Mouse (Mus musculus) hindbrain, embryonic 12.5 days (tissue): ENCODE measurements at regions not wholly inside any gene's neighbourhood (a gene's known extent, or its start where the extent isn't known, plus 50 kb on each side); places are given as distances from the start of the nearest gene placed in this dataset.

Experiments used
- ATAC-seq: fragments of 200-750 bp; cut with Nextera tagmentation; 2 replicates; pipeline ENCODE4 v1.8.0; 2017; ENCODE audit warnings: moderate TSS enrichment; ENCODE audit not compliant: low FRiP score
- H3K27ac ChIP-seq: fragments of 300-500 bp; sonication (generic); 2 replicates; pipeline ENCODE4 v1.5.1; 2016; ENCODE audit warnings: mild to moderate bottlenecking
- H3K27me3 ChIP-seq: fragments of 300-500 bp; sonication (generic); 2 replicates; pipeline ENCODE4 v1.6.1; 2016; ENCODE audit warnings: mild to moderate bottlenecking
- H3K36me3 ChIP-seq: fragments of 300-500 bp; sonication (generic); 2 replicates; pipeline ENCODE4 v1.6.1; 2016; ENCODE audit warnings: mild to moderate bottlenecking
- H3K4me1 ChIP-seq: fragments of 300-500 bp; sonication (generic); 2 replicates; pipeline ENCODE4 v1.6.1; 2016
- H3K4me2 ChIP-seq: fragments of 300-500 bp; sonication (generic); replicated peaks from 2 replicates; pipeline ENCODE4 v1.6.1; 2016; ENCODE audit warnings: mild to moderate bottlenecking
- H3K4me3 ChIP-seq: fragments of 300-500 bp; sonication (generic); 2 replicates; pipeline ENCODE4 v1.5.1; 2016; ENCODE audit warnings: mild to moderate bottlenecking
- H3K9ac ChIP-seq: fragments of 300-500 bp; sonication (generic); 2 replicates; pipeline ENCODE4 v1.6.1; 2016; ENCODE audit warnings: mild to moderate bottlenecking, moderate library complexity
- H3K9me3 ChIP-seq: fragments of 300-500 bp; sonication (generic); replicated peaks from 2 replicates; pipeline ENCODE4 v1.6.1; 2016; ENCODE audit warnings: mild to moderate bottlenecking
- WGBS: fragments of 180-500 bp; shearing (Covaris S2); methylation state at CpG from one replicate; pipeline ENCODE4 v1.1.7; 2016; 5-methylcytosine and 5-hydroxymethylcytosine counted together

DNA sequence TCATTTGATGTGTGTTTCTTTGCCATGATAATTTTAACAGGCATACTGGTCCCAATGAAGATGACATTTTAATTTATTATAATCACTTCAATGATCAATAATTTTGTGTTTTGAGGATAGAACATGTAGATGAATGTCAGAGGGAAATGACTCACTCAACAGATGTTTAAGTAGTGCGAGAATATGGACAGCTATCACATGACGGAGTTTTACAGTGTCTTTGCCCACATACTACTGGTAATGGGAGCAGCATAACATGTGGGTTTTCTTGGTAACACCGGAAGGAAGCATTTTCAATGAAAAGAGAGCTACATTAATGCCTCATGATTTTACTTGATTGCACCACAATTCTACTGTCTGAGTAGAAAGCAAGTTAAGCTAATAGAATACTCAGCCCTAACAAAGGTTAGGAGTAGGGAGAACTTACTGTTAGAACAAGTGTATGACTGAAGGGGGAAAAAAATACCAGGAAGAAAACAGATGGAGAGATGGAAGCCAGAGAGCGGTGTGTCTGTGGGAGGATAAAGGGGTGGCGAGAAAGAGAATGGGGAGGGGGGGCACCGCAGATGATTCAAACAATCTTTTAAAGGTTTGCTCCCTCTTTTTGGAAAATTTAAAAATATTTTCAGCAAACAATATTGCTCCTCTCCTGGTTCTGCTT is 142.0 kb upstream of the Dph6 start:
- no peak overlapping the region for H3K4me3 ChIP-seq
- no peak for ATAC-seq
- WGBS, result 88% methylated on average over 6 of the region's 6 CpGs
- H3K27ac ChIP-seq, result no peak overlapping the region
- no peak overlapping the region for H3K9ac ChIP-seq
- H3K4me2 ChIP-seq, result no peak overlapping the region
- H3K27me3 ChIP-seq, result no peaks in the 10 kb centered on the region
- H3K36me3 ChIP-seq, result no peaks in the 10 kb centered on the region
- 0 out of 2 replicates have a peak, but pooled peaks cover 3% of the 10 kb centered on the region for H3K4me1 ChIP-seq
- no peaks in the 10 kb centered on the region for H3K9me3 ChIP-seq

DNA sequence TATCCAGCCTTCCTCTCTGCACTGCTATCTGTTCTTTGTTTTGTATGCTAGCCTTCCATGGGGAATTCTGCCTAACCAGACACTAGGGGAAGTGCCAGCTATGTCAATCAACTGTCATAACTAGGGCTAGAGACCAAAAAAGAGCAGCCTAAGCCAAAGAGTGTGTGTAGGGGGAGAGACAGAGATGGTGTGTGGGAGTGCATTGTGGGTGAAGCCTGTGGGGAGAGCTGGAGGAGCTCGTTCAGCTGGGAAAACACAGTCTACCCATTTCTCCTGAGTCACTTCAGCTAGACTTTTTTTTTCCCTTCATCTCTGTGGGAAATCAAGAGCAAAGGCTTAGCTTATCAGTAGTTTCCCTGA is 142.5 kb upstream of the Dph6 start:
- H3K27me3 ChIP-seq, result no peaks in the 10 kb centered on the region
- no peak for ATAC-seq
- no peak overlapping the region for H3K9ac ChIP-seq
- 0 out of 2 replicates have a peak, but pooled peaks cover 3% of the 10 kb centered on the region for H3K4me1 ChIP-seq
- 30% methylated on average over 1 of the region's 1 CpGs for WGBS
- no peak overlapping the region for H3K27ac ChIP-seq
- no peaks in the 10 kb centered on the region for H3K9me3 ChIP-seq
- no peak overlapping the region for H3K4me3 ChIP-seq
- no peaks in the 10 kb centered on the region for H3K36me3 ChIP-seq
- no peak overlapping the region for H3K4me2 ChIP-seq

DNA sequence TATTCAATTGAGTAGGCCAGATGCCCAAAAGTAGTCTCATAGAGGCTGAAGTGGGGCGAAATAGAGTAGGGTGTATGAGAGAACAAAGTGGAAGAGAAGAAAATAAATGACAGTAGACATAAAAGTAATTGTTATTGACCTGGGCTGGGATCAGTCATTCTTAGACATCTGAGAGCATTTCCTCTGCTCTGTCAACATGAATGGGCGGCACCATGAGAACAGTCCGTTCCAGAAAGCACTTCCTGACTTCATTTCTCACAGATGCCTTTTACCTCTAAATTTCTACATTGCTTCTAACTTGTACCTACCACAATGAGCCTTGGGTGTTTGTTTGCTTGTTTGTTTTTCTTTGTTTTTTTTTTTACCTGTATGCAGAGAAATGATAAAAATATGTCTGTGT is 148.5 kb upstream of the Dph6 start:
- H3K4me3 ChIP-seq, result no peak overlapping the region
- H3K9me3 ChIP-seq, result no peaks in the 10 kb centered on the region
- H3K27ac ChIP-seq, result no peak overlapping the region
- H3K4me2 ChIP-seq, result no peak overlapping the region
- no peak overlapping the region for H3K9ac ChIP-seq
- ATAC-seq, result no peak
- H3K4me1 ChIP-seq, result no peaks in the 10 kb centered on the region
- no peaks in the 10 kb centered on the region for H3K36me3 ChIP-seq
- WGBS, result 85% methylated on average over 3 of the region's 3 CpGs
- no peaks in the 10 kb centered on the region for H3K27me3 ChIP-seq

DNA sequence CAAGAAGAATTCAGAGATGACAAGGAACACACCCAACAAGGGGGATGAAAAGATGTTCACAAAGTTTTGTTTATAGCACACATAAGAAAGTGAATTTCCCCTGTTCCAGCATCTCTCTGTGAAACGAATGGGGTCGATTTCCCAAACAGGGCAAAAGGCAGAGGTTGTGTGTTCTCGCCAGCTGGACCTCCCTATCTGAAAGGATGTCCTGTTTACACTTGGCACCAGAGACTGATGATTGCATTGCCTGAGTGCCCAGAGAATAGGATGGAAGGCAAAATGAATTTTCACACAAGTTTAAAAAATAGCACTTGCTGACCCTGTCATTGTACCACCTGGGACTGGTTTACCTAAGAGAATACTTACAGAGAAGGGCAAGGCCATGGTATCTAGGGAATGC is 149.2 kb upstream of the Dph6 start:
- 71% methylated on average over 3 of the region's 3 CpGs for WGBS
- H3K36me3 ChIP-seq, result no peaks in the 10 kb centered on the region
- no peaks in the 10 kb centered on the region for H3K9me3 ChIP-seq
- ATAC-seq, result no peak
- H3K27me3 ChIP-seq, result no peaks in the 10 kb centered on the region
- no peaks in the 10 kb centered on the region for H3K4me1 ChIP-seq
- no peak overlapping the region for H3K4me3 ChIP-seq
- no peak overlapping the region for H3K9ac ChIP-seq
- no peak overlapping the region for H3K4me2 ChIP-seq
- no peak overlapping the region for H3K27ac ChIP-seq

DNA sequence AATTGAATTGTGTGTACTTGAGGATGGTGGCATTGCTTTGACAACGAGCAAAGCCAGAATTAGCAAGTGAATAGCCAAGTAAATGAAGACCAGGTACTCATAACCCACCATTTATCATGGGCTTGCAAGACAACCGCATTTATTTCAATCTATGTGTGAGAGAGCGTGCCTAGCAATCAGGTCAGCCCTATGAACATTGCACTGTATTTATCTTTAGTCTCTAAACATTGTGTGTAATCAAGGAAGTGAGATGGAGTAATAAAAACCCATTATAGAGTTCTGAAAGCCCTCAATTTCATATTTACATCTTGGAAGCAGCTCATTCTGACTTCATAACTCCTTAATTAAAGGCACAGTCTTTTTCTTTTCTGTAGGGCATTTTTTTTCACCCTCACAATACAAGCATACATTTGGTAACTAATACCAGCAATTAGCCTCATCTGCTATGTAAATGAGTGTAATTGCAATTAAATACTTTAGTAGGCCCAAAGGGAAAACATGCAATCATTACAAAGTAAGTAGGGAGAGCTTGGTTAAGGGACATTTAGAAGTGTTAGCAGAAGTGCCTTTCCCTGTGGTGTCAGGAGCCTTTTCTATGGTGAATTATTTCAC is 150.8 kb upstream of the Dph6 start:
- Histone ChIP-seq H3K4me1 (no peaks in the 10 kb centered on the region), H3K27me3 (no peaks in the 10 kb centered on the region), H3K36me3 (no peaks in the 10 kb centered on the region), H3K4me3 (no peak overlapping the region), H3K27ac (no peak overlapping the region), H3K4me2 (no peak overlapping the region), H3K9ac (no peak overlapping the region), H3K9me3 (no peaks in the 10 kb centered on the region)
- ATAC-seq, result no peak
- 77% methylated on average over 3 of the region's 3 CpGs for WGBS

DNA sequence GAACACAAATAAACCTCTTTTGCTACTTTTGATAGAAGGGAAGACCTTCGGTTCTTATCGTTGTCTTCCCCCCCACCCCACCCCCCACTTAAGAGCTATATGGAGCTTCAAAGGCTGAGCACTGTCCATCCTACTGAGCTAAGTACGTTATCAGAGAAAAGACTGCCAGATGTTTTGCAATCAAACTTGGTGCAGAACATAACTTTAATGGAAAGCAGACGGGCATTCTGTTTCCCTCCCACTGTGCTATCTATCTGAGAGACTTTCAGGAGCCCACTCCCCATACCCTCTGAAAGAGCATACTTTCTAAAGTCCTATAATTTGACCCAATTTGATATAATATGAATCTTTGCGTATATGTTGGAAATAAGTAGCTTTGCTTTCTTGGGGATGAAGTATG is 153.3 kb upstream of the Dph6 start:
- Histone ChIP-seq H3K27ac (no peak overlapping the region), H3K27me3 (no peaks in the 10 kb centered on the region), H3K9ac (no peak overlapping the region), H3K36me3 (no peaks in the 10 kb centered on the region), H3K9me3 (no peaks in the 10 kb centered on the region), H3K4me3 (no peak overlapping the region), H3K4me2 (no peak overlapping the region), H3K4me1 (no peaks in the 10 kb centered on the region)
- ATAC-seq, result no peak
- WGBS, result 65% methylated on average over 5 of the region's 5 CpGs

DNA sequence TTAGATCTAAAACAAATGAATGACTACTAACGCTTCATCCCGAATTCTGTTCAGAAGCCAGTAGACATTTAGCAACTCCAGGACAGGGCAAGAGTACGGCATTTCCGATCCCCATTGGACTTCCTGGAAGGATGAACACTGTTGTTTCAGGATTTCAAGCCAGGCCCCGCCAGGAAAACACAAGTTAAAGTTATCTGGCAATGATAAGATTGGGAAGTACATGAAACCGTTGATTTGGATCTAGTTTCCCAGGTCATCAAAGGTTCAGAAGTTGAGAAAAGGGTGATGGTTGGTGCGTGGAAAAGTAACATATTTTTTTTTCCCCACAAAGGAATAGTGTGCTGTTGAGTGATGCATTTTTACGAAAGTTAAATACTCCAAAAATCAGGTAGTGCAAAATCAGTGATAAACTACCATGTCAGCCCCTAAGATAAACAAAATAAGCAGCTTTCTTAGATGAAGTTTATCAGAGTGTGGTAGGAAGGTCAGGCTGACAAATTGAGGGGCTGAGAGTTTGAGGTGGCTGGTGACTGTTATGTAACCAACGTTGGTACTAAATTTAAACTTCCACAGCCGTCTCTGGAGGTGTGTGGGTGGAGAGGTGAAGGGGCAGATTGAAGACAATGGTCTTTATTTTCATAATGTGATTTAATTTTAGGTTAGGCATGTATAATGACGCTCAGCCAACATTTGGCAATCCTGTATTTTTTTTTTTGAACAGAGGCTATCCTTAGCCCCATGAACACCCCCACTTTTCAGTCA is 157.6 kb upstream of the Dph6 start:
- Histone ChIP-seq H3K27ac (no peak overlapping the region), H3K4me3 (no peak overlapping the region), H3K4me1 (no peaks in the 10 kb centered on the region), H3K9me3 (no peaks in the 10 kb centered on the region), H3K9ac (no peak overlapping the region), H3K36me3 (no peaks in the 10 kb centered on the region), H3K27me3 (no peaks in the 10 kb centered on the region), H3K4me2 (no peak overlapping the region)
- WGBS, result 73% methylated on average over 11 of the region's 11 CpGs
- no peak for ATAC-seq

DNA sequence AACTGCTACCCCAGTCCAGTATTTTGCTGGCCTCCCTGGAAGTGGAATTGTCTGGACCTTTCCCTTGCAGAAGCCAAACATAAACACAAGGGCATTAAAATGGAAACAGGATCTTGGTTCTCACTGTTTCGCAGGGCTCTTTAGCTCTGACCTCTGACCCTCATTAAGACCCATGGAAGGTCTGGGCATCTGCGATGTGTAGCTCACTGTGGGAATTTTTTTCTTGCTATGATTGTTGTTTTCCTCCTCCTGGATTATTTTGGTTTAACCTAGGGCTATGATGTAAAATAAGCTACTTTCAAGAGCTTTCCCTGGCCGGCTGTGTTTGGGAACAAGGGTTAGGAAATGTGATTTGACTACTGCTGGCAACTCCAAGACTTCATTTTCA is 158.1 kb upstream of the Dph6 start:
- Histone ChIP-seq H3K27ac (no peak overlapping the region), H3K27me3 (no peaks in the 10 kb centered on the region), H3K4me2 (no peak overlapping the region), H3K4me1 (no peaks in the 10 kb centered on the region), H3K36me3 (no peaks in the 10 kb centered on the region), H3K4me3 (no peak overlapping the region), H3K9me3 (no peaks in the 10 kb centered on the region), H3K9ac (no peak overlapping the region)
- WGBS, result 29% methylated on average over 3 of the region's 3 CpGs
- no peak for ATAC-seq

DNA sequence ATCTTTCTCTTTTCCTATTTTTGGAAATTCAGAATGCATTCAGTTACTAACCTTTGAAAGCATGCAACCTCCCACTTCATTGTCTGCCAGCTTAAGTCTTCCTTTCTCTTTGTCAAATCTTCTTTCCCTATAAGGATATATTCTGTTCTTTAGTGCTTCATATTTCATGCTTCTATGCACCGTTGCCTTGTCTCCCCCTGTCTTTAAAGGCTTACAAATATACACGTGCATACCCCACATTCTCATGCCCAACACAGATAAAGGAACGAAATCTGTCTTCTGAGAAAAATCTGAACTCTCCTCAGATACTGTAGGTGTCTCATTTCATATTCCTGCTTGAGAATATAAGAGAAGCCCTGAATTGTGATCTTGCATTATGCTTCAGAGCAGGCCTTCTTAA is 167.9 kb upstream of the Dph6 start:
- H3K27me3 ChIP-seq, result no peaks in the 10 kb centered on the region
- ATAC-seq, result no peak
- WGBS, result 69% methylated on average over 3 of the region's 3 CpGs
- no peaks in the 10 kb centered on the region for H3K9me3 ChIP-seq
- H3K27ac ChIP-seq, result no peak overlapping the region
- no peaks in the 10 kb centered on the region for H3K36me3 ChIP-seq
- H3K4me1 ChIP-seq, result no peaks in the 10 kb centered on the region
- no peak overlapping the region for H3K4me3 ChIP-seq
- no peak overlapping the region for H3K4me2 ChIP-seq
- no peak overlapping the region for H3K9ac ChIP-seq

DNA sequence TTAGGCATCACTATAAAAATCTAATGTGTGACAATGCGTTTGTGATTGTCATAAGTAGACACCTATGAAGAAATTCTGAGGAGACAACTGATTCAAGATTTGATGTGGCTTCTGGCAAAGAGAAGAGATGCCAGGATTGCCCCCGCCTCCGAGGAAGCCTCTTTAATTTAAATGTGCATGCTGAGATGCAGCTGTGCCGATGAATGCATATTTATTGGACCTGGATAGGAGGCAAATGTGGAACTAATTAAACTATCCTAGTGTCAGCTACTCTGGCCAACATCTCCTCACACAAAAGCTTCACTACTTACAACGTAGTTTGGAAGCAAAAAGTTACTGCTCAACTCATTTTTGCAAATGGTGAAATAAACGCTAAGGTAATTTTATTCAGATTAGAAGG is 173.4 kb upstream of the Dph6 start:
- 48% methylated on average over 6 of the region's 6 CpGs for WGBS
- no peak overlapping the region for H3K9ac ChIP-seq
- no peaks in the 10 kb centered on the region for H3K9me3 ChIP-seq
- no peaks in the 10 kb centered on the region for H3K27me3 ChIP-seq
- H3K27ac ChIP-seq, result no peak overlapping the region
- H3K4me2 ChIP-seq, result no peak overlapping the region
- no peak overlapping the region for H3K4me3 ChIP-seq
- no peaks in the 10 kb centered on the region for H3K4me1 ChIP-seq
- H3K36me3 ChIP-seq, result no peaks in the 10 kb centered on the region
- ATAC-seq, result no peak

DNA sequence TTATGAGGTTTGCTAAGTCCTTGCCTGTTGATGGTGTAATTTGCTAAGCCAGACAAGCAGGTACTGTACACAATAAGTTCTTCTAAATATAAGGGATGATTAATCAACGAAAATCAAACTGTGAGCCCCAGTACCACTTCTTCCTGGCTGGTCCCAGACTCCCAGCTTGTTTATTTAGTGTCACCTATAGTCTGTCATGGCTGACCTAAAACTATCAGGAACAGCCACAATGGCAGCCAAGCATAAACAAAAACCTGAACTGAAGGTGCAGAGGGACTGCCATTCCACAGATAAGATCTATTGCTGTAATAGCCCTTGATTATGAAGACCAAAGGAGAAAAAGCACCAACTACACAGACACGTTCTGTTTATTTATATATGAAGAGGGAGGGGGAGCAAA is 180.9 kb upstream of the Dph6 start:
- Histone ChIP-seq H3K9ac (no peak overlapping the region), H3K4me3 (no peak overlapping the region), H3K27ac (no peak overlapping the region), H3K36me3 (no peaks in the 10 kb centered on the region), H3K9me3 (no peaks in the 10 kb centered on the region), H3K4me2 (no peak overlapping the region), H3K4me1 (peaks cover 5% of the 10 kb centered on the region; the same call in 1 of the 2 replicates), H3K27me3 (no peaks in the 10 kb centered on the region)
- ATAC-seq, result no peak
- 37% methylated on average over 2 of the region's 2 CpGs for WGBS

DNA sequence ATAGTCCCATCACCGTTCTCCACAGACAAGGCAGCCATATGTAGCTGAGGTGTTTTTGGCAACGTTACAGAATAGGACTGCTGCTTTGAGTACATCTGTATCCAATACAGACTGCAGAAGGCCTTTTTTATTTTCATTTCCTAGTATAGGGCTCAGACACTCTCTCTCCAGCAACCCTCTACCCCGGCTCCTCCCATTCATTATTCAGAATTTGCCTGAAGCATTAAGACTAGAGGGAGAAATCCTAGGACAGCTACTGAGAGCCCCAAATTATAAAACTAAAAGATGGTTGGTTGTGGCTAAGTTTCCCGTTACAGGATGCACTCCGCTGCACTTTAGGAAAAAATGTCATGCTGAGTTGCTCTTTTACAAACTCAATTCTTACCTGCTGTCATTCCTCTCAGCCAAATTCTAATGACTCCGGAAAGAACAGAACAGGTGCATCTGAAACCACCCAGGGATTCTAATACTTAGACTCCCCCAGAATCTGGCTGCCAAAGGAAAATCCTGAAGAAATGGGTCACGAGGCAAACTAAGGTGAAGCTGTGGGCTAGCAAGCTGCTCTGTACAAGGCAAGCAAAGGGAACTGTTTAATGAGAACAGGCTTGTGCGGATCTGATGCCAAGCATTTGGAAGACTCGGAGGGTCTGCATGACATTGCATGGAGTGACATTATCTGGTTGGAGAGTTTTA is 189.1 kb upstream of the Dph6 start:
- Histone ChIP-seq H3K27me3 (no peaks in the 10 kb centered on the region), H3K9ac (no peak overlapping the region), H3K4me2 (no peak overlapping the region), H3K36me3 (no peaks in the 10 kb centered on the region), H3K4me3 (no peak overlapping the region), H3K27ac (no peak overlapping the region), H3K9me3 (no peaks in the 10 kb centered on the region), H3K4me1 (no peaks in the 10 kb centered on the region; the same call in 1 of the 2 replicates)
- no peak for ATAC-seq
- WGBS, result 68% methylated on average over 9 of the region's 9 CpGs
